Mouse (Mus musculus) ES-Bruce4 (cell line): ENCODE measurements around the gene Furin.

Experiments used
- CTCF ChIP-seq: IDR thresholded peaks from one replicate; pipeline ENCODE4 v1.8.1; 2011; ENCODE audit warnings: low read depth, low read length
- EP300 ChIP-seq: IDR thresholded peaks from 2 replicates; pipeline ENCODE4 v1.6.1; 2011; ENCODE audit warnings: low read depth, low read length; ENCODE audit not compliant: insufficient read depth
- POLR2A ChIP-seq: IDR thresholded peaks from one replicate; pipeline ENCODE4 v1.8.1; 2011; ENCODE audit warnings: low read length; ENCODE audit not compliant: insufficient read depth

DNA sequence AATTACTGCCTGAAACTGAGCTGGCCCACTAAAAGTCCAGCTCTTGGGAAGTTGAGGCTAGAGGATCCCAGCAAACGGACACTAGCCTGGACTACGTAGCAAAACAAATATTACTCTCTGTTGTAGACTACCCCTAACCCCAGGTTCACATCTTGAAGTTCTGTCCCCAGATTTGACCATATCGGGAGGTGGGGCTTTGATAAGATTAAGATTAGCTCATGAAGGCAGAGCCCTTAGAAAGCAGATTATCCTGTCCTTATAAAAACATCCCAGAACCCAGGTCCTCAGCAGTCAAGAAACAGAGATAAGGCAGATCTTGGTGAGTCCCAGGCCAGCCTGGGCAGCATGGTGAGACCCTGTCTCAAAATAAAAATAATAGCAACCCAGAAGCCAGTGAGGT is 33.1 kb downstream of the Furin start:
- TF ChIP-seq CTCF (no peak), EP300 (no peak), POLR2A (no peak)
